Mouse (Mus musculus): ENCODE results near the gene Zfp746. TPM values are rescaled to one million over a fixed set of nuclear protein-coding genes. Genes with fewer than 3 reads are reported as not detected.

The Zfp746 gene
- polyA plus RNA-seq, 1 experiment from 2014 or later = 4.7 TPM

GRCm38 (mm10) chr6:48032661-48033060 is 53.7 kb downstream of the Zfp746 start:
- no peaks in the 10 kb centered on the region for H3K4me1 ChIP-seq (replicated peaks)
- ATAC-seq (ENCODE audit: insufficient read depth) = no peak
- no peak overlapping the region for H3K4me2 ChIP-seq
- H3K9me3 ChIP-seq (replicated peaks) = no peaks in the 10 kb centered on the region
- H3K9ac ChIP-seq = no peak overlapping the region
- no peaks in the 10 kb centered on the region for H3K27me3 ChIP-seq
- no peak overlapping the region for H3K4me3 ChIP-seq (replicated peaks)
- H3K27ac ChIP-seq (replicated peaks) = no peak overlapping the region
- peaks cover 70% of the 10 kb centered on the region for H3K36me3 ChIP-seq (replicated peaks)

- Histone ChIP-seq H3K4me3 (replicated peaks) (no peak overlapping the region), H3K4me1 (replicated peaks) (no peaks in the 10 kb centered on the region), H3K27ac (replicated peaks) (no peak overlapping the region), H3K4me2 (no peak overlapping the region), H3K9me3 (replicated peaks) (no peaks in the 10 kb centered on the region), H3K27me3 (no peaks in the 10 kb centered on the region), H3K9ac (no peak overlapping the region), H3K36me3 (replicated peaks) (peaks cover 71% of the 10 kb centered on the region)
- 67% methylated on average over 10 of the region's 10 CpGs for WGBS (ENCODE audit: insufficient replicate concordance)
- ATAC-seq (ENCODE audit: insufficient read depth) = no peak
Measured at GRCm38 (mm10) chr6:48025905-48026660, 60.3 kb downstream of the Zfp746 start.

GRCm38 (mm10) chr6:48024994-48025345 is 61.4 kb downstream of the Zfp746 start:
- Histone ChIP-seq H3K4me3 (replicated peaks) (no peak overlapping the region), H3K36me3 (replicated peaks) (peaks cover 64% of the 10 kb centered on the region), H3K27me3 (no peaks in the 10 kb centered on the region), H3K9ac (no peak overlapping the region), H3K4me1 (replicated peaks) (no peaks in the 10 kb centered on the region), H3K9me3 (replicated peaks) (no peaks in the 10 kb centered on the region), H3K4me2 (no peak overlapping the region), H3K27ac (replicated peaks) (no peak overlapping the region)
- ATAC-seq (ENCODE audit: insufficient read depth) = no peak
- 88% methylated on average over 21 of the region's 21 CpGs for WGBS (ENCODE audit: insufficient replicate concordance)

- H3K9ac ChIP-seq = no peak overlapping the region
- no peaks in the 10 kb centered on the region for H3K27me3 ChIP-seq
- no peak overlapping the region for H3K27ac ChIP-seq (replicated peaks)
- no peak overlapping the region for H3K4me3 ChIP-seq (replicated peaks)
- WGBS (ENCODE audit: insufficient replicate concordance) = 86% methylated on average over 43 of the region's 43 CpGs
- no peaks in the 10 kb centered on the region for H3K4me1 ChIP-seq (replicated peaks)
- peak; percentile 9; the same call in 1 of the 2 replicates for ATAC-seq (ENCODE audit: insufficient read depth)
- H3K36me3 ChIP-seq (replicated peaks) = peaks cover 61% of the 10 kb centered on the region
- no peaks in the 10 kb centered on the region for H3K9me3 ChIP-seq (replicated peaks)
- H3K4me2 ChIP-seq = no peak overlapping the region
Measured at GRCm38 (mm10) chr6:48024330-48024993, 61.9 kb downstream of the Zfp746 start.

GRCm38 (mm10) chr6:48022672-48023071 is 63.7 kb downstream of the Zfp746 start:
- ATAC-seq (ENCODE audit: insufficient read depth) = no peak
- Histone ChIP-seq H3K4me2 (no peak overlapping the region), H3K4me3 (replicated peaks) (no peak overlapping the region), H3K4me1 (replicated peaks) (no peaks in the 10 kb centered on the region), H3K9me3 (replicated peaks) (no peaks in the 10 kb centered on the region), H3K27ac (replicated peaks) (no peak overlapping the region), H3K9ac (no peak overlapping the region), H3K27me3 (no peaks in the 10 kb centered on the region), H3K36me3 (replicated peaks) (peaks cover 44% of the 10 kb centered on the region)
- 76% methylated on average over 2 of the region's 2 CpGs for WGBS (ENCODE audit: insufficient replicate concordance)

GRCm38 (mm10) chr6:48021678-48022077 is 64.7 kb downstream of the Zfp746 start:
- Histone ChIP-seq H3K4me3 (replicated peaks) (no peak overlapping the region), H3K36me3 (replicated peaks) (peaks cover 35% of the 10 kb centered on the region), H3K4me2 (no peak overlapping the region), H3K9me3 (replicated peaks) (no peaks in the 10 kb centered on the region), H3K27me3 (no peaks in the 10 kb centered on the region), H3K27ac (replicated peaks) (no peak overlapping the region), H3K9ac (no peak overlapping the region), H3K4me1 (replicated peaks) (no peaks in the 10 kb centered on the region)
- WGBS (ENCODE audit: insufficient replicate concordance) = 69% methylated on average over 1 of the region's 1 CpGs
- no peak for ATAC-seq (ENCODE audit: insufficient read depth)

- no peak overlapping the region for H3K4me3 ChIP-seq (replicated peaks)
- H3K4me1 ChIP-seq (replicated peaks) = peaks cover 7% of the 10 kb centered on the region
- H3K4me2 ChIP-seq = no peak overlapping the region
- no peak overlapping the region for H3K9ac ChIP-seq
- peaks cover 19% of the 10 kb centered on the region for H3K36me3 ChIP-seq (replicated peaks)
- H3K9me3 ChIP-seq (replicated peaks) = no peaks in the 10 kb centered on the region
- 80% methylated on average over 2 of the region's 2 CpGs for whole genome bisulfite sequencing (ENCODE audit: insufficient replicate concordance)
- H3K27me3 ChIP-seq = no peaks in the 10 kb centered on the region
- H3K27ac ChIP-seq (replicated peaks) = no peak overlapping the region
- ATAC-seq (ENCODE audit: insufficient read depth) = no peak
Measured at GRCm38 (mm10) chr6:48020006-48020405, 66.4 kb downstream of the Zfp746 start.

GRCm38 (mm10) chr6:48016841-48017240 is 69.6 kb downstream of the Zfp746 start:
- ATAC-seq (ENCODE audit: insufficient read depth) = no peak
- Histone ChIP-seq H3K27ac (replicated peaks) (no peak overlapping the region), H3K4me1 (replicated peaks) (peaks cover 7% of the 10 kb centered on the region), H3K9me3 (replicated peaks) (no peaks in the 10 kb centered on the region), H3K9ac (no peak overlapping the region), H3K36me3 (replicated peaks) (no peaks in the 10 kb centered on the region), H3K4me2 (0 out of 2 replicates have a peak overlapping the region, but pooled peaks have one; percentile 73), H3K4me3 (replicated peaks) (no peak overlapping the region), H3K27me3 (no peaks in the 10 kb centered on the region)
- 82% methylated on average over 9 of the region's 9 CpGs for WGBS (ENCODE audit: insufficient replicate concordance)

GRCm38 (mm10) chr6:48016090-48016521 is 70.3 kb downstream of the Zfp746 start:
- Histone ChIP-seq H3K4me2 (peak overlapping the region; percentile 73), H3K27me3 (no peaks in the 10 kb centered on the region), H3K9ac (peak overlapping the region; percentile 11; the same call in 1 of the 2 replicates), H3K4me3 (replicated peaks) (peak overlapping the region; percentile 46), H3K9me3 (replicated peaks) (no peaks in the 10 kb centered on the region), H3K36me3 (replicated peaks) (no peaks in the 10 kb centered on the region), H3K27ac (replicated peaks) (no peak overlapping the region), H3K4me1 (replicated peaks) (peaks cover 7% of the 10 kb centered on the region)
- ATAC-seq (ENCODE audit: insufficient read depth) = peak; percentile 74
- under 1% methylated on average over 23 of the region's 24 CpGs for WGBS (ENCODE audit: insufficient replicate concordance)
